Mouse (Mus musculus): Measurements from ENCODE around the gene Stambpl1. TPM values are rescaled to one million over a fixed set of nuclear protein-coding genes. Genes with fewer than 3 reads are reported as not detected.

Stambpl1 gene
- polyA plus RNA-seq, 1 experiment from 2014 or later = 5.7 TPM

Other genes starting within 250 kb of the Stambpl1 start
- gene Lipf, start 231.0 kb upstream of the Stambpl1 start, polyA plus RNA-seq (2014; fragmentation: Nextera tagmentation; extraction: Ambion mirVana) = not detected in 2 replicates
- gene Lipk, start 183.9 kb upstream of the Stambpl1 start, polyA plus RNA-seq (2014; fragmentation: Nextera tagmentation; extraction: Ambion mirVana) = not detected in 2 replicates
- not detected in 2 replicates for gene Lipn, start 124.9 kb upstream of the Stambpl1 start, polyA plus RNA-seq (2014; fragmentation: Nextera tagmentation; extraction: Ambion mirVana)
- gene Lipm, start 91.3 kb upstream of the Stambpl1 start, polyA plus RNA-seq (2014; fragmentation: Nextera tagmentation; extraction: Ambion mirVana) = not detected in 2 replicates
- not detected in 2 replicates for gene Ankrd22, start 26.2 kb upstream of the Stambpl1 start, polyA plus RNA-seq (2014; fragmentation: Nextera tagmentation; extraction: Ambion mirVana)
- 44.3 and 68.2 TPM in 2 replicates for gene Acta2, start 63.4 kb downstream of the Stambpl1 start, polyA plus RNA-seq (2014; fragmentation: Nextera tagmentation; extraction: Ambion mirVana)
- 1.2 and 1.6 TPM in 2 replicates for gene Fas, start 98.4 kb downstream of the Stambpl1 start, polyA plus RNA-seq (2014; fragmentation: Nextera tagmentation; extraction: Ambion mirVana)